Mouse (Mus musculus) forebrain, embryonic 16.5 days (tissue): ENCODE results near the gene Olfr1395. TPM values are rescaled to one million over a fixed set of nuclear protein-coding genes. Genes with fewer than 3 reads are reported as not detected.
"Not testable (repeated sequence)": the region's sequence is repeated elsewhere in the genome, so short reads cannot be mapped to it uniquely, and the experiment has no call there.

Source experiments
- ATAC-seq: fragments of 200-750 bp; cut with Nextera tagmentation; 2 replicates; pipeline ENCODE4 v1.8.0; 2017; ENCODE audit warnings: mild to moderate bottlenecking, moderate library complexity
- H3K27ac ChIP-seq: fragments of 300-500 bp; sonication (generic); 2 replicates; pipeline ENCODE4 v1.5.1; 2014; ENCODE audit warnings: low read length, control low read depth
- H3K27me3 ChIP-seq: fragments of 300-500 bp; sonication (generic); replicated peaks from 2 replicates; pipeline ENCODE4 v1.6.1; 2014; ENCODE audit warnings: low read length; ENCODE audit not compliant: control insufficient read depth, insufficient read depth
- H3K36me3 ChIP-seq: fragments of 300-500 bp; sonication (generic); 2 replicates; pipeline ENCODE4 v1.6.1; 2014; ENCODE audit not compliant: control insufficient read depth, insufficient read depth
- H3K4me1 ChIP-seq: fragments of 300-500 bp; sonication (generic); replicated peaks from 2 replicates; pipeline ENCODE4 v1.6.1; 2014; ENCODE audit warnings: low read length; ENCODE audit not compliant: control insufficient read depth, insufficient read depth
- H3K4me2 ChIP-seq: fragments of 300-500 bp; sonication (generic); 2 replicates; pipeline ENCODE4 v1.6.1; 2014; ENCODE audit warnings: mild to moderate bottlenecking, low read length, control low read depth
- H3K4me3 ChIP-seq: fragments of 300-500 bp; sonication (generic); replicated peaks from 2 replicates; pipeline ENCODE4 v1.5.1; 2014; ENCODE audit warnings: mild to moderate bottlenecking, low read length, control low read depth
- H3K9ac ChIP-seq: fragments of 300-500 bp; sonication (generic); replicated peaks from 2 replicates; pipeline ENCODE4 v1.6.1; 2014; ENCODE audit warnings: low read depth, low read length, control low read depth
- H3K9me3 ChIP-seq: fragments of 300-500 bp; sonication (generic); 2 replicates; pipeline ENCODE4 v1.6.1; 2016; ENCODE audit warnings: low read length; ENCODE audit not compliant: control insufficient read depth
- WGBS: fragments of 180-500 bp; shearing (Covaris S2); extraction: QIAGEN DNeasy Blood & Tissue Kit; methylation state at CpG from one replicate; pipeline ENCODE4 v1.1.7; 2014; 5-methylcytosine and 5-hydroxymethylcytosine counted together
- polyA plus RNA-seq: library from polyadenylated mRNA; unstranded; fragments of >200 nt; fragmentation: Nextera tagmentation; extraction: Ambion mirVana; gene quantifications from 2 replicates; pipeline ENCODE4 v1.2.1, GENCODE M21; 2015

The Olfr1395 gene
- polyA plus RNA-seq, 1 experiment from 2014 or later, result not detected

DNA sequence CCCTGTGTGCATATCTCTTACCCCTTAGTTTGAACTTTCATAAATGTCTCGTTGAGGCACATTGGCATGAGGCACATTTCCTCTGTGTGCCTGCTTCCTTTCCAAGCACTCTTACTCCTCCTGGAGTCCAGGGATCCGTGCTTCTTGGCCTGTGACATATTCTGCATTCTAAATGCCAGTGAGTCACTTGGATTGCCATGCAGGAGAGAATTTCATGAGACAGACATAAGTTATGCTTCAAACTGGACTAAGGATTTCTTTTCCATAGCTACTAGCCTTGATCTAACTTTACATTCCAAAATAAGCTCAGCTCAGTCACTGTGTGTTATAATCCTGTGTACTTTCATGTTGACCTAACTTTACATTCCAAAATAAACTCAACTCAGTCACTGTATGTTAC lies 49.0 kb downstream of the Olfr1395 start:
- no peak overlapping the region for H3K27ac ChIP-seq
- no peak overlapping the region for H3K4me3 ChIP-seq
- no peak overlapping the region for H3K4me2 ChIP-seq
- H3K36me3 ChIP-seq, result no peaks in the 10 kb centered on the region
- WGBS, result 57% methylated on average over 2 of the region's 2 CpGs
- H3K4me1 ChIP-seq, result no peaks in the 10 kb centered on the region
- H3K9ac ChIP-seq, result no peak overlapping the region
- H3K9me3 ChIP-seq, result no peaks in the 10 kb centered on the region
- no peak for ATAC-seq
- 0 out of 2 replicates have a peak, but pooled peaks cover 2% of the 10 kb centered on the region for H3K27me3 ChIP-seq

GRCm38 (mm10) chr11:49194771-49195170 lies 52.7 kb downstream of the Olfr1395 start:
- 90% methylated on average over 9 of the region's 9 CpGs for WGBS
- not testable (repeated sequence) for H3K27me3 ChIP-seq

DNA sequence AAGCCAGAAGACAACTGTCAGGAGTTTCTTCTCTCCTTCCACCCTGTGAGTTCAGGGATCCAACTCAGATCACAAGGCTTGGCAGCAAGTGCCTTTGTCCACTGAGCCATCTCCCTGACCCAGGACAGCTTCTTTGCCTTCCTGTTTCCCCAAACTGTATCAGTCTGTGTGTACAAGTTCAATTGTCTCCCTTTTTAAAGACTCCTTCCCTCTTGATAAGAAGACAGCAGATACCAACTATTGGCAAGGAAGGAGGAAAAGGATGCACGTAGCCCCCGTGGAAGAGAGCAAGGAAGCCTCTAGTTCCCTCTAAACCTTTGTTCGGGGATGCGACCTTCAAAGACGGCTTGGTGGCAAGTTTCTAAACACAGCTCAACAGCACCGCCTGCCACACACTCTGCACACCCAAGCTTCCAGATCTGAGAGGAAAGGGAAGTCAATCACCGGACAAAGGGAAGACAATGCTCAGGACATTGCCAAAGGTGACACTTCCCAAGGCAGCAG lies 53.8 kb downstream of the Olfr1395 start:
- no peaks in the 10 kb centered on the region for H3K36me3 ChIP-seq
- H3K4me3 ChIP-seq, result no peak overlapping the region
- WGBS, result 88% methylated on average over 7 of the region's 7 CpGs
- no peak overlapping the region for H3K27ac ChIP-seq
- no peak overlapping the region for H3K9ac ChIP-seq
- no peak overlapping the region for H3K4me2 ChIP-seq
- ATAC-seq, result no peak
- H3K4me1 ChIP-seq, result no peaks in the 10 kb centered on the region
- H3K27me3 ChIP-seq, result no peaks in the 10 kb centered on the region
- H3K9me3 ChIP-seq, result no peaks in the 10 kb centered on the region

More at GRCm38 (mm10) chr11:49194771-49195170, 52.7 kb downstream of the Olfr1395 start:
- H3K4me2 ChIP-seq, H3K9ac ChIP-seq, H3K36me3 ChIP-seq, H3K4me1 ChIP-seq, H3K4me3 ChIP-seq, ATAC-seq, H3K9me3 ChIP-seq, H3K27ac ChIP-seq: not testable (repeated sequence)

Other genes starting within 250 kb of the Olfr1395 start
- 0.20 and 0.24 TPM in 2 replicates for gene Gm5431, start 240.1 kb upstream of the Olfr1395 start, polyA plus RNA-seq
- gene Psme2b, start 196.1 kb upstream of the Olfr1395 start, polyA plus RNA-seq, result 1.0 and 2.3 TPM in 2 replicates
- gene Olfr56, start 163.4 kb upstream of the Olfr1395 start, polyA plus RNA-seq, result not detected in 2 replicates
- gene 9930111J21Rik1, start 162.9 kb upstream of the Olfr1395 start, polyA plus RNA-seq, result 0.39 and 0.71 TPM in 2 replicates
- gene Gm12185, start 150.0 kb upstream of the Olfr1395 start, polyA plus RNA-seq, result not detected in 2 replicates
- not detected in 2 replicates for gene Tgtp1, start 148.1 kb upstream of the Olfr1395 start, polyA plus RNA-seq
- 0.34 and 0.53 TPM in 2 replicates for gene 9930111J21Rik2, start 91.0 kb upstream of the Olfr1395 start, polyA plus RNA-seq
- not detected in 2 replicates for gene Tgtp2, start 78.1 kb upstream of the Olfr1395 start, polyA plus RNA-seq
- gene Ifi47, start 65.7 kb upstream of the Olfr1395 start, polyA plus RNA-seq, result 0.56 and 0.81 TPM in 2 replicates
- gene Olfr1396, start 27.4 kb upstream of the Olfr1395 start, polyA plus RNA-seq, result not detected in 2 replicates
- gene Olfr1394, start 12.1 kb downstream of the Olfr1395 start, polyA plus RNA-seq, result not detected in 2 replicates
- not detected in 2 replicates for gene Btnl9, start 44.9 kb downstream of the Olfr1395 start, polyA plus RNA-seq
- gene Zfp62, start 61.0 kb downstream of the Olfr1395 start, polyA plus RNA-seq, result 59.1 and 64.9 TPM in 2 replicates
- 28.0 and 31.8 TPM in 2 replicates for gene Mgat1, start 101.9 kb downstream of the Olfr1395 start, polyA plus RNA-seq
- gene Olfr1393, start 136.0 kb downstream of the Olfr1395 start, polyA plus RNA-seq, result not detected in 2 replicates
- not detected in 2 replicates for gene Olfr1392, start 143.0 kb downstream of the Olfr1395 start, polyA plus RNA-seq
- not detected in 2 replicates for gene Olfr10, start 162.5 kb downstream of the Olfr1395 start, polyA plus RNA-seq
- gene Olfr1391, start 180.5 kb downstream of the Olfr1395 start, polyA plus RNA-seq, result not detected in 2 replicates
- gene Olfr1390, start 192.9 kb downstream of the Olfr1395 start, polyA plus RNA-seq, result not detected in 2 replicates